Mouse (Mus musculus) retina, adult 2 months (tissue): ENCODE results near the gene Crabp2.
A peak's percentile ranks its signal among the peaks of the same experiment; 100 is the strongest.
"Not testable (repeated sequence)": the region's sequence is repeated elsewhere in the genome, so short reads cannot be mapped to it uniquely, and the experiment has no call there.

Source experiments
- DNase-seq: peaks from one replicate; pipeline ENCODE4 v3.0.0-alpha.2; 2012; ENCODE audit warnings: low read depth, low spot score

Crabp2 gene

DNA sequence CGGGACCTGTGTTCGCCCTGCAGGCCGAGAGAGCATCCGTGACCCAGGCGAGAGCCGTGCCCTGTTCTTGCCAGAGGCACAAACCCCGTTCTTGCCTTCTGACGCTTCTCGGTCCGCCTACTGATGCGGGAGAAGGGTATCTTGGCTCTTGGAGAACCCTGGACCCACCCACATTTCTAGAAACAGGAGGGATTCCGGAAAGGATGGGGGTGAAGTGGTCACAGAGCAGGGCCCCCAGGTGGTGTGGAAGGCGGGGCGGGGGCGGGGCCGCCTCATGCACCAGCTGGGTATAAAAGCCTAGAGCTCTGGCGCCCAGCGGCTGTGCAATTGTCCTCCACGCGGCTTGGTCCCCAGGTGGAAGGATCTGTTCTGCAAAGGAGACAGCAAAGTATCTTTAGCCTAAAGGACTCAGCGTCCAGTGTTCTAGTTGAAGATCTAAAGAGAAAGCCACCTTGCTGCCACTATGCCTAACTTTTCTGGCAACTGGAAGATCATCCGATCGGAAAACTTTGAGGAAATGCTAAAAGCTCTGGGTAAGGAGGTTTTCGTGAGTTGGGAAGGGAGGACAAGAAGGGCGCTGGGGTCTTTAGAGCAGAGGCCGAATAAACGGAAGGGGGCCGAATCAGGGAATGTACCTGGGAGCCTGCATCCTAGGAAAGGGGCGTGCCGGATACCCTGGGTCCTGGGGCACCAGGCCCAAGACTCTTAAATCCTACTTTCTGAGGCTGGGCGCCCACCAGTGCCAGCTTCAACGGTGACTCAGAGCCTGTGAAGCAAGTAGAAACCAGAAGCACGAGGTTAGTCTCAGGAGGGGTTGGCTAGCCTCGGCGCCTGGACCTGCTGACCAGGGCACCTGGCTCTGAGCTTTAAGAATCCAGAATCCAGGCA is at the start of gene Crabp2:
Gene Crabp2 (plus strand): TSS at position 289 of the 888 bp plus-strand sequence.
- no peak for DNase-seq

- DNase-seq: no peak
These were observed 49.2 kb upstream of the Crabp2 start for GRCm38 (mm10) chr3:87899266-87899665.

DNA sequence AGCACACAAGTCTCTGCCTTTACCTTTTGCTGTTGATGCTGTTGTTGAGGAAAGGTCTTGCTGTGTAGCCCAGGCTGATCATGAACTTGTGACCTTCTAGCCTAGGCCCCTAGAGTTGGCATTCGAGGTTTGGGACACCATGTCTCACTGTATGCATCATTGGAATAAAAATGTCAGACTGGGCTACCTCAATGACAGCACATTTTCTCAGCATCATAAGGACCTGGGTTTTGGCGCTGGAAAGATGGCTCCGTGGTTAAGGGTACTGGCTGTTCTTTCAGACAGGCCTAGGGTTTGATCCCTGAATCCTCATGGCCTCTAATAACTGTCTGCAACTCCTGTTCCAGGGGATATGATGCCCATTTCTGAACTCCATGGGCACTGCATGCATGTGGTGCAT is 48.7 kb upstream of the Crabp2 start:
- no peak for DNase-seq

GRCm38 (mm10) chr3:87901036-87901624 is 47.3 kb upstream of the Crabp2 start:
- DNase-seq: no peak

- DNase-seq: not testable (repeated sequence)
These were observed 46.5 kb upstream of the Crabp2 start for GRCm38 (mm10) chr3:87901959-87902358.

GRCm38 (mm10) chr3:87903821-87904220 is 44.6 kb upstream of the Crabp2 start:
- DNase-seq: no peak

DNA sequence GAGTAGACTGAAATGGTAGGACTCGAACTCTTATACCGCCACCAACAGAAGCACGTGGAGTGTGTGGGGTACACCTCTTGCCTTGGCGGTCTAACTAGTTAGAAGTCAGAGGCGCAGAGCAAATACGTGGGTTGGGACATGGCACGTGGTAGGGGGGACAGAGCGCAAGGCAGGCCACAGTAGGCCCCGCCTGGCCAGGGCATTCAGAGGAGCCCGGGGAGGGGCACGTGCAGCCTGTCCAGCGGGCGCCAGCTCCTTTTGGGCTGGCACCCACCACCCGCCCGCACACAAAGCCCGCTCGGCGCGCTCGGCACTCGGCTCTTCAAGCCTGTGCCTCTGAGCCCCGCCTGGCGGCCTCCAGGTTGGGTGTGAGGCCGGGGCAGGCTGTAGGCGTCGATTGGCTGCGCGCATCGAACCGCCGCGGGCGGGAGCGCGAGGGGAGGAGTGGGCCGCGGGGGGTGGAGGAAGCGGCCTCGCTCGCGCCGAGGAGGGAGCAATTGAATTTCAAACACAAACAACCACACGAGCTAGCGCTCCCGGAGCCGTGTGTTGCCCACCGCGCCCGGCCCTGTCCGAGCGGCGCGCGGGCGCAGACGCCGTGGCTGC is 42.5 kb upstream of the Crabp2 start, which contains the start of gene Hdgf:
Gene Hdgf (plus strand): TSS at position 442 of the 606 bp plus-strand sequence.
- DNase-seq: peak; percentile 76

- DNase-seq: no peak
These were observed 41.9 kb upstream of the Crabp2 start for GRCm38 (mm10) chr3:87906601-87906980.

DNA sequence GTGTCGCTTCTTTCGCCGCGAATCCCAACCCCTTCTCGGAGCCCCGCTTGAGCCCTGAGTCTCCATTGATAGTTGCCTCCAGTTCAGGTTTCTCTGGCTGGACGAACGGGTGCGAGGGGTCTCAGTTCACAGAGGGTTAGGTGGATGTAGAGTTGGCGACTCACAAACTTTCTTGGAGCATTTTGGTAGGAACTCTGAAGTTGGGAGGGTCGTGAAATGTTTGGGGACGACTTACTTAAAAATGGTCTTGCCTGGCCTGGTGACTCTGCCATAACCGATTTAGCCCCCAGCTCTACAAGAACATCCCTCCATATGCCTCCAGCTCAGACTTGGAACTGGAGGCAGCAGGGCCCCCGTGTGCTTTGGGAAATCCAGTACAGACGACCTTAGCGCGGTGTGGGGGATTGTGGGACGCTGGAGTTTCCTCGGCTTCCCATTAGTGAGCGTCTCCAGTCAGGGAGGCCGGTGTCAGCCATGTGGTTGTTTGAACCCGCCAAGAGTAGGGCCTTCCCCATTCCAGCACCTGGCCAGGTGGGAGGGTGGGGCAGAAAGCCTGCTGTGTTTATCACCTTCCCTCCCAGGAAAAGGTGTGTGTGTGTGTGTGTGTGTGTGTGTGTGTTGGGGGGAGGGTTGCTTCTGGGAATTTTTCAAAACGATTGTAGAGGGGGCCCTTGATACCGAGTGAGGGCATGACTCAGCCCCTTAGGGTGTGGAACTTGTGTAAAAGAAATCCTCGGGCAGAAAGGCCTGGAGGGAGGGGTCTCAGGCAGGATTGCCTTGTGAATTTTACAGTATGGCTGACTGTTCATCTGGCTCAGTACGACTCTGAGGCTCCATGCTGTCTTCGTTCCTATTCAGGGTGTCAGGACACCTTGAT is 41.2 kb upstream of the Crabp2 start:
- no peak for DNase-seq

DNA sequence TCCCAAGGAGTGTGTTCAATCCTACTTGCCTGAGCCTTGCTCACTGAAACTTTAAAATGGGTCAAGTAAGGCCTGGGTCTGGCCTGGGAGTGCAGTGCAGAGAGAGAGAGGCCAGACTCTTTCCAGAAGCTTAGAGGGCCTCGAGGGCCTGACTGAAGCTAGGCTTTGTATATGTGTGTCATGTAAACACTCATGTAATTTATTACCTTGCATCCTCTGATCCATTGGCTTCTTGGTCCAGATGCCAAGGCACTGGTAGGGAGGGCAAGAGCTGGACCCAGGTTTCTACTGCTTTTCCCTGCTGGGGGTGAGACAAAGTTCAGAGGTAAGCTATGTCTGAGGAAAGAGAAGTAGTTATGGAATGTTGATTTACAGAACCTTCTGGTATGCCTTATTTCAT is 40.6 kb upstream of the Crabp2 start:
- no peak for DNase-seq

- DNase-seq: no peak
These were observed 39.1 kb upstream of the Crabp2 start for GRCm38 (mm10) chr3:87909381-87909780.

DNA sequence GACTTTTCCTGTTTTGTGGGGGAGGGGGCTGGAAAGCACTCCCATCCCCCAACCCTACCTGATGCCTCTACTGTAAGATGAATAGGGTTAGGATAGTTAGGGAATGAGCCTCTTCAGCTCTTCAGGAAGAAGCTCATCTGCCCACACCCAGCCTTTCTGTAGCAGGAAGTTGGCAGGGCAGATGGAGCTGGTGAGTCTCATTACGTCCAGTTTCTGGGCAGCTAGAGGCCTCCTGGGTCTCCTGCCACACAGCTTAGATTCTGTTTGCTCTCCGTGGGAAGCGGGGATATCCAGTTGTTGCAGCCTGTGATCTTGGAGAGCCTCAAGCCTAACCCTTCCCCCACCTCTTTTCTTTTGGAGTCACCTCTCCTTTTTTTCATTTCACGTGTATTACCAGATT is 38.6 kb upstream of the Crabp2 start:
- no peak for DNase-seq

- peak; percentile 57 for DNase-seq
These were observed 37.8 kb upstream of the Crabp2 start for GRCm38 (mm10) chr3:87910573-87911141.

GRCm38 (mm10) chr3:87913491-87913890 is 35.0 kb upstream of the Crabp2 start:
- DNase-seq: no peak

DNA sequence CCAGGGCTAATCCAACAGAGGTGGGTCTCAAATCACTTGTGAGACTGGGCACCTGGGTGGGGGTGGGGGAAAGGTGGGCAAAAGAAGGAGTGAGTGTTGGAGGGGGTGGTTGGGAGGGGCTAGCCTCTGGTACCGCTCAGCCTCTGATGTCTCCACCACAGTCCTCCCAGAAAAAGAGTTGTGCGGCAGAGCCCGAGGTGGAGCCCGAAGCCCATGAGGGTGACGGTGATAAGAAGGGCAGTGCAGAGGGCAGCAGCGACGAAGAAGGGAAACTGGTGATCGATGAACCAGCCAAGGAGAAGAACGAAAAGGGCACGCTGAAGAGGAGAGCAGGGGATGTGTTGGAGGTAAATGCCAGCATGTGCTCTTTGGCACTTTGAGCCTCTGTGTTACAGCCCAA is 34.6 kb upstream of the Crabp2 start:
- no peak for DNase-seq

- no peak for DNase-seq
These were observed 31.5 kb upstream of the Crabp2 start for GRCm38 (mm10) chr3:87916990-87917389.

DNA sequence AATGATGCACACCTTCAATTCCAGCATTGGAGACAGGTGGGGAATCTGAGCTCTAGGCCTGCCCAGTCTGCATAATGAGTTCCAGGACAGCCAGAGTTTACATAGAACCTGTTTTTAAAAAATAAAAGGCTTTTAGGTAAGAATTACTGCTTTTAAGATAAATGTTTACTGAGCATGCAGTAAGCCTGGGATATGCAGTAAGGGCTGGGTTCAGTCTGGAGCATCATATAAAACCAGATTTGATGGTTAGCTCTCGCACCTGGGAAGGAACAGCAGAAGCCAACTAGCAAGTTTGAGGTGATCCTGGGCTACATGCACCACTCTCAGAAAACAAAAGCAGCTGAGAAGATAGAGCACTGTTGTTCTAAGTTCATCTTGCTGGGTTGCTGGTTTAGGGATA is 29.9 kb upstream of the Crabp2 start:
- no peak for DNase-seq

DNA sequence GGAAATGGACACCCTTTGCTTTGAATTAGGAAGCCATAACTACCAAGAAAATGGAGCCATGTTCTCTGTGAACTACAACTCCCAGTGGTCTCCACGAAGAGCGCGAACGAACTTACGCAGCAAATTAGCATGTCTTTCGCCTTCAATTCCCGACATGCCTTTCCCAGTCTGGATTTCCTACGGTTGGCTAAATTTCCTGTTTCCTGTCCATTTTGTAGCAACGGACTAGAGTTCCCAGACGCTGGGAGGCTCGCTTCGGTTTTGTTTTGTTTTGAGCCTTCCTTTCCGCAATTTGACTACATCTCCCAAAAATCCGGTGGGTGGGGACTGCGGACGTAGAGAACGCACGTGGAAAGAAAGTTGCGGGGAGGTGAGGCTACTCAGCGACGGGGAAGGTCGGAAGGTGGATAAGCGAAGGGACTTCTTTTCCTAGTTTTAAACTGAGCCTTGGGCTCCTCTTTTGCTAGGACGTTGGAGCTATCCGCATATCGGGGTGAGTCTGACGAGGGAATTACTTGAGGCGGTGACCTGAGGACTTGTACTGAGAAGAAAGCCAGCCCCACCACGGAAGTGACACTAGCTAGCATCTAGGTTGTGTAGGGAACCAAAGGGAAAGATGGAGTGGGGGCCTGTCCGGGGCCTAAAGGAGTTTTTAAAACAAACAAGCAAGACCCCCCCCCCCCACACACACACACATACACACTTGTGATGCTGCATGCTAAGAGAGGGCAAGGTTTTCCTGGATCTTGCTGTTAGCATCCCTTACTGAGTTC is 28.9 kb upstream of the Crabp2 start, which contains the start of gene Mrpl24:
Gene Mrpl24 (plus strand): TSS at position 171 of the 773 bp plus-strand sequence.
- DNase-seq: peak; percentile 80

- DNase-seq: no peak
These were observed 28.1 kb upstream of the Crabp2 start for GRCm38 (mm10) chr3:87920270-87920943.

- no peak for DNase-seq
These were observed 23.5 kb upstream of the Crabp2 start for GRCm38 (mm10) chr3:87924996-87925395.
